Mouse (Mus musculus) CD4-positive, CD25-positive, alpha-beta regulatory T cell, adult 4 months (primary cell): Measurements from ENCODE around the gene Gm3259. TPM values are rescaled to one million over a fixed set of nuclear protein-coding genes. Genes with fewer than 3 reads are reported as not detected.
"Not testable (repeated sequence)": the region's sequence is repeated elsewhere in the genome, so short reads cannot be mapped to it uniquely, and the experiment has no call there.

Experiments used
- ATAC-seq: one replicate; pipeline ENCODE4 v1.8.0; 2017
- polyA plus RNA-seq, 2 experiments: library from polyadenylated mRNA; unstranded; fragments of 100-300 nt; shearing (Covaris generic); gene quantifications; one replicate each; pipeline ENCODE4 v1.2.1; 2017

Gene Gm3259
- not detected for polyA plus RNA-seq

GRCm38 (mm10) chr5:95305611-95306010 lies at the start of gene Gm3259:
Gene Gm3259, plus strand, starts transcription at chr5:95305911.
- ATAC-seq, result not testable (repeated sequence)

- ATAC-seq, result not testable (repeated sequence)
These were observed 33.0 kb upstream of the Gm3259 start, which contains the start of gene Gm10424 for GRCm38 (mm10) chr5:95272668-95273067. Gene Gm10424, minus strand, starts transcription at chr5:95272768.

Other genes with a start within 250 kb of the Gm3259 start
- not detected for gene Gm7942, start 199.0 kb upstream of the Gm3259 start, polyA plus RNA-seq
- under 1 TPM in 1 of 2 experiments, not detected in 1; 0.75 TPM for gene Gm16513, start 123.3 kb upstream of the Gm3259 start, polyA plus RNA-seq
- not detected for gene Gm10424, start 33.1 kb upstream of the Gm3259 start, polyA plus RNA-seq
- not detected for gene D5Ertd577e, start 150.9 kb downstream of the Gm3259 start, polyA plus RNA-seq
- gene Gm3286, start 204.8 kb downstream of the Gm3259 start, polyA plus RNA-seq, result under 1 TPM in 1 of 2 experiments, not detected in 1; 0.17 TPM